Mouse (Mus musculus) forebrain, embryonic 13.5 days (tissue): ENCODE results near the gene Abcc12. TPM values are rescaled to one million over a fixed set of nuclear protein-coding genes. Genes with fewer than 3 reads are reported as not detected.
A peak's percentile ranks its signal among the peaks of the same experiment; 100 is the strongest.

Experiments used
- ATAC-seq: fragments of 200-750 bp; cut with Nextera tagmentation; 2 replicates; pipeline ENCODE4 v1.8.0; 2017
- H3K27ac ChIP-seq: fragments of 300-500 bp; sonication (generic); 2 replicates; pipeline ENCODE4 v1.5.1; 2015; ENCODE audit warnings: inconsistent platforms, mild to moderate bottlenecking, moderate library complexity
- H3K27me3 ChIP-seq: fragments of 300-500 bp; sonication (generic); 2 replicates; pipeline ENCODE4 v1.6.1; 2015; ENCODE audit warnings: mild to moderate bottlenecking, inconsistent platforms
- H3K36me3 ChIP-seq: fragments of 300-500 bp; sonication (generic); 2 replicates; pipeline ENCODE4 v1.6.1; 2015; ENCODE audit warnings: mild to moderate bottlenecking, inconsistent platforms; ENCODE audit not compliant: poor library complexity, severe bottlenecking
- H3K4me1 ChIP-seq: fragments of 300-500 bp; sonication (generic); 2 replicates; pipeline ENCODE4 v1.6.1; 2015; ENCODE audit warnings: inconsistent platforms
- H3K4me2 ChIP-seq: fragments of 300-500 bp; sonication (generic); 2 replicates; pipeline ENCODE4 v1.6.1; 2015; ENCODE audit warnings: inconsistent platforms, mild to moderate bottlenecking, moderate library complexity
- H3K4me3 ChIP-seq: fragments of 300-500 bp; sonication (generic); 2 replicates; pipeline ENCODE4 v1.5.1; 2015; ENCODE audit warnings: mild to moderate bottlenecking, inconsistent platforms
- H3K9ac ChIP-seq: fragments of 300-500 bp; sonication (generic); 2 replicates; pipeline ENCODE4 v1.6.1; 2015; ENCODE audit warnings: mild to moderate bottlenecking, inconsistent platforms
- H3K9me3 ChIP-seq: fragments of 300-500 bp; sonication (generic); replicated peaks from 2 replicates; pipeline ENCODE4 v1.6.1; 2016; ENCODE audit warnings: inconsistent platforms
- WGBS: fragments of 180-500 bp; shearing (Covaris S2); methylation state at CpG from one replicate; pipeline ENCODE4 v1.1.7; 2015; 5-methylcytosine and 5-hydroxymethylcytosine counted together
- polyA plus RNA-seq: library from polyadenylated mRNA; unstranded; fragments of >200 nt; fragmentation: Nextera tagmentation; extraction: Ambion mirVana; gene quantifications from 2 replicates; pipeline ENCODE4 v1.2.1, GENCODE M21; 2015

The Abcc12 gene
- polyA plus RNA-seq, 1 experiment from 2014 or later: 0.15 TPM

DNA sequence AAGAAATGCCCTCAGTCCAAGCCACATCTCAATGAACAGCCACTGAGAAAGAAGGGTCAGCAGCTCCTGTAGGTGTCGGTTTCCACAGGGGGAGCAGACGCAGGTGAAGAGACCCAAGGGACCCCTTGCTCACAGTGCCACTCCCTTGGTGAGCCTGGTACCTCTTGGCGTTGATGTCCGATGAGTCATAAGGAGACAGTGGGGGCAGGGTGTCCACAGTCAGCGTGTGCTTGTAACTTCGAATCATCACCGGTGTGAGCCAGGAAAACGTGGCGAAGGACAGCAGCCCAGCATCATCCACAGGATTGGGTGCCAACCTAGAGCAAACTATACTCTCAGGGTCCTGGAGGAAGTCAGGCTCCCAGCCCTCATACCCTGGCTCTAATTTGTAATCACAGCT lies 16.8 kb downstream of the Abcc12 start:
- WGBS: 84% methylated on average over 9 of the region's 9 CpGs
- Histone ChIP-seq H3K4me3 (no peak overlapping the region), H3K9ac (no peak overlapping the region)

DNA sequence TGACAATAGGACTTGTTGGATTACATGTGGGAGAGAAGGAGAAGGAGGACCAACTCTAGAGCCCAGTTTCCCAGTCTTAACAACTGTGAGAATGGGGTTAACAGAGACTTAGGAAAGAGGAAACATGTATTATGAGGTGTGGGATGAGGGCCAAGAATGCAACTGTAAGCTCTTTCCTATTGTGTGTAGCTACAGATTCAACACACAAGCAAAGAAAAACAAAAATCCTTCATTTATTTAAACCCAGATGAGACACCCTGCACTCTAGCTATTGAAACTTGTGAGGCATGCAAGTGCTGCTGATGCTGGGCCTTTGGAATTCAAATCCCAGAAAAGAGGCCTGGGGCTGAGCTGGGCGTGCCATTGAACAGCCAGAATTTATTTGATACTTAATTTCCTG lies 18.7 kb downstream of the Abcc12 start:
- Histone ChIP-seq H3K27ac (peak overlapping the region; percentile 11; the same call in 1 of the 2 replicates), H3K4me3 (no peak overlapping the region), H3K9me3 (no peaks in the 10 kb centered on the region), H3K27me3 (no peaks in the 10 kb centered on the region), H3K4me2 (no peak overlapping the region), H3K36me3 (no peaks in the 10 kb centered on the region), H3K9ac (no peak overlapping the region), H3K4me1 (peaks cover 16% of the 10 kb centered on the region)
- WGBS: 21% methylated on average over 1 of the region's 1 CpGs
- 0 out of 2 replicates have a peak, but pooled peaks have one; percentile 3 for ATAC-seq

More for the DNA sequence above, 16.8 kb downstream of the Abcc12 start:
- no peaks in the 10 kb centered on the region for H3K36me3 ChIP-seq
- H3K27ac ChIP-seq: no peak overlapping the region
- H3K9me3 ChIP-seq: no peaks in the 10 kb centered on the region
- H3K4me1 ChIP-seq: peaks cover 16% of the 10 kb centered on the region
- no peaks in the 10 kb centered on the region for H3K27me3 ChIP-seq
- ATAC-seq: no peak
- H3K4me2 ChIP-seq: no peak overlapping the region

- Histone ChIP-seq H3K36me3 (no peaks in the 10 kb centered on the region), H3K9me3 (no peaks in the 10 kb centered on the region), H3K4me1 (peaks cover 16% of the 10 kb centered on the region), H3K4me2 (no peak overlapping the region), H3K27me3 (no peaks in the 10 kb centered on the region), H3K4me3 (no peak overlapping the region), H3K27ac (no peak overlapping the region), H3K9ac (no peak overlapping the region)
- WGBS: 89% methylated on average over 10 of the region's 10 CpGs
- no peak for ATAC-seq
Measured at GRCm38 (mm10) chr8:86560688-86561065, 19.8 kb downstream of the Abcc12 start.

GRCm38 (mm10) chr8:86559947-86560687 lies 20.4 kb downstream of the Abcc12 start:
- ATAC-seq: no peak
- WGBS: 83% methylated on average over 15 of the region's 15 CpGs
- H3K9me3 ChIP-seq: no peaks in the 10 kb centered on the region

DNA sequence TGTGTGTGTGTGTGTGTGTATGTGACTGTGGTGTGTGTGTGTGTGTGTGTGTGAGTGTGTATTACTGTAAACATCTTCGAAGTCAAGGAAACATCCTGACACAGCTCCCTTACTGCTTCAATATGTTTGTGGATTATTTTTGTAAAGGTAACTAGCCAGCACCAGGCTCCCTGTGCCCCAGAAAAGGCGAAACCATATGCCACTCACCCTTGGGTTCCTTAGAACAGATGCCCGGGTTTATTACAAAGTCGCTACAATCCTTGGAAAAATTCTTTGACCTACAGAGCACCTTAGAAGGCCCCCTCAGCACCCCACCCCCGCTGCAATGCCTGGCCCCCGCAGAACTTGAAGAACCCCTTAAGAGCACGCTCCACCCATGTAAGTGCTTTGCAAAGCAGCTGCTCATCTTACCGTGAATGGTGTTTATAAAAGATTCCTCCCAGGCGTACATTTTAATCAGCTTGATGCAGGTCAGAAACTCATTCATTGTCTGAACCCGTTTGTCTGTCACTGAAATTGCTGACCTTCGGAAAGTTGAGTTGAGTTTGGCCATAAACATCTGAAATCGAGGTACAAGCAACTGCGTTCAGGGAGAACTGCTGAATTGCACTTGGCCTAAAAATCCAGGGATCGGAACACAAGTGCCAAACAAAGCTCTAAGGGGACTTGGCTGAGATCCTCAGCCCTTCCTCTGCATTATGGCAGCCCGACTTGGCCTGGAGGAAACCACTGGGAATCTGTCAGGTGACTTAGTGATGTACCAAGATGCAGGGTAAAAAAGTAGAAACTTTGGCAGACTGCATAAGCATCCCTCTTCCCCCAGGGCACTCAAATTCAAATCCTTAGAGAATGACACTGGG lies 23.1 kb downstream of the Abcc12 start:
- no peak for ATAC-seq
- peaks cover 14% of the 10 kb centered on the region for H3K4me1 ChIP-seq
- H3K27ac ChIP-seq: no peak overlapping the region
- no peaks in the 10 kb centered on the region for H3K36me3 ChIP-seq
- 75% methylated on average over 15 of the region's 15 CpGs for WGBS
- H3K9ac ChIP-seq: no peak overlapping the region
- no peaks in the 10 kb centered on the region for H3K9me3 ChIP-seq
- no peak overlapping the region for H3K4me2 ChIP-seq
- no peaks in the 10 kb centered on the region for H3K27me3 ChIP-seq
- no peak overlapping the region for H3K4me3 ChIP-seq

More at GRCm38 (mm10) chr8:86559947-86560687, 20.4 kb downstream of the Abcc12 start:
- Histone ChIP-seq H3K36me3 (no peaks in the 10 kb centered on the region), H3K27ac (no peak overlapping the region), H3K27me3 (no peaks in the 10 kb centered on the region), H3K9ac (no peak overlapping the region), H3K4me1 (peaks cover 16% of the 10 kb centered on the region), H3K4me2 (no peak overlapping the region), H3K4me3 (no peak overlapping the region)

DNA sequence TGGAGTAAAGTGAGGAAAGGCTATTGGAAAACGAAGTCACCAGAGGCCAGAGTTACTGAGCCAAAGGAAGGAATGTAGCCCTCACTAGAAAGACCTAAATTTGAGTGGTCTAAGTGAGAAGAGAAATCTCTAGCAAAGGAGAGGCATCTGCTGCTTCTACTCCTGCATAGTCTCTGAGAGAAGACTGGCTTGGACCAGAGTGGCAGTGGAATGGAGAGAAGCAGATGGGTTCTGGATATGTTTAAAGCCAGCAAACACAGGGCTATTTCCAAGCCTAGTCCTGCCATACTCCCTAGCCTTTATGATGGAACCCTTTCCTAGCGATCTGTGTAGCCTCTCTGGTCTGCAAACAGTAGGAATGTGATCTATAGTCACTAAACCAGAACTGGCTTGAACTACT lies 24.9 kb downstream of the Abcc12 start:
- Histone ChIP-seq H3K9me3 (no peaks in the 10 kb centered on the region), H3K4me3 (no peak overlapping the region), H3K4me1 (no peaks in the 10 kb centered on the region), H3K27ac (no peak overlapping the region), H3K27me3 (no peaks in the 10 kb centered on the region), H3K4me2 (no peak overlapping the region), H3K36me3 (no peaks in the 10 kb centered on the region), H3K9ac (no peak overlapping the region)
- WGBS: 83% methylated on average over 2 of the region's 2 CpGs
- no peak for ATAC-seq

- no peak overlapping the region for H3K4me2 ChIP-seq
- no peak overlapping the region for H3K9ac ChIP-seq
- WGBS: 89% methylated on average over 12 of the region's 12 CpGs
- no peaks in the 10 kb centered on the region for H3K27me3 ChIP-seq
- no peaks in the 10 kb centered on the region for H3K9me3 ChIP-seq
- H3K36me3 ChIP-seq: no peaks in the 10 kb centered on the region
- H3K4me3 ChIP-seq: no peak overlapping the region
- H3K4me1 ChIP-seq: no peaks in the 10 kb centered on the region
- ATAC-seq: no peak
- H3K27ac ChIP-seq: no peak overlapping the region
Measured at GRCm38 (mm10) chr8:86554220-86554891, 26.1 kb downstream of the Abcc12 start.

DNA sequence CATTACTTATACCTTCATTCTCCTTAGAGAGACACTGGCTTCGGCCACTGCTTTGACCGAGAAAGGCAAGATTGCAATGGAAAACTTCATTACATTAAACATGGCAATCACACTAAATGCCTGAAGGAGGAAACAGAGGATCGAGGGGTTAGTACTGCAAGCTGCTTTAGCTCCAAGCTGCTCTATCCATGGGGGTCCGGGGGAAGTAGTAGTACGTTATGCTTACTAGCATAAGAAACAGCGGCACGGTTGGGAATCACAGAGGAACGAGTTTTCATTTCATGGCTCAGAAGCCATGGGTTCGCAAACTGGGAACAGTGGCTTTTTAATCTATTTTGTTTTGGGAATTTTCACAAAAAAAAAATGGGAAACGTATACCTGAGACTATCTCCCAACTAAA lies 30.0 kb downstream of the Abcc12 start:
- no peak for ATAC-seq
- H3K27ac ChIP-seq: no peak overlapping the region
- no peaks in the 10 kb centered on the region for H3K4me1 ChIP-seq
- H3K27me3 ChIP-seq: no peaks in the 10 kb centered on the region
- no peaks in the 10 kb centered on the region for H3K36me3 ChIP-seq
- H3K4me3 ChIP-seq: no peak overlapping the region
- no peak overlapping the region for H3K9ac ChIP-seq
- WGBS: 91% methylated on average over 10 of the region's 10 CpGs
- no peaks in the 10 kb centered on the region for H3K9me3 ChIP-seq
- H3K4me2 ChIP-seq: no peak overlapping the region

DNA sequence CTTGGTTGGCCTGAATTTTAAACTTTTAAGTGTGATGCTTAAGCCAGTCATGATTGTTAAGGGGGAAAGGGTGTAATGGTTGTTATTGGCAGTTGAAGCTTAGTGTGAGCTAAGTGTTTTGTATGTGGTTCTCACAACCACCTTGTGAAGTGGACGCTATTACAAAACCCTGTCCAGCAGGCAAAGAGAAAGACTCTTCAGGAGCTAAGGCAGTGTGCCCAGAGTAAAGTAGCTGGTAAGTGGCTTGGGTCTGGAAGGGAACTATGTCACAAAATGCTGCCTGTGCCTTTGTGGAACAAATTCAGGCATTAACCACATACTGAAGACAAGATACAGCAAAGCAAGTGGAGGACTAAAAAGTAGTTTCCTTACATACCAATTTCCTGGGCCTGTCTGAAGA lies 34.5 kb downstream of the Abcc12 start:
- H3K9ac ChIP-seq: no peak overlapping the region
- no peak overlapping the region for H3K4me3 ChIP-seq
- no peaks in the 10 kb centered on the region for H3K9me3 ChIP-seq
- no peak overlapping the region for H3K4me2 ChIP-seq
- WGBS: 82% methylated on average over 1 of the region's 1 CpGs
- no peak for ATAC-seq
- H3K36me3 ChIP-seq: no peaks in the 10 kb centered on the region
- H3K4me1 ChIP-seq: no peaks in the 10 kb centered on the region
- no peaks in the 10 kb centered on the region for H3K27me3 ChIP-seq
- H3K27ac ChIP-seq: no peak overlapping the region

GRCm38 (mm10) chr8:86540906-86541305 lies 39.6 kb downstream of the Abcc12 start:
- ATAC-seq: no peak
- Histone ChIP-seq H3K36me3 (no peaks in the 10 kb centered on the region), H3K27me3 (no peaks in the 10 kb centered on the region), H3K4me3 (no peak overlapping the region), H3K4me2 (no peak overlapping the region), H3K9ac (no peak overlapping the region), H3K9me3 (no peaks in the 10 kb centered on the region), H3K4me1 (peaks cover 5% of the 10 kb centered on the region), H3K27ac (no peak overlapping the region)
- 92% methylated on average over 6 of the region's 6 CpGs for WGBS

- WGBS: 100% methylated on average over 2 of the region's 2 CpGs
- Histone ChIP-seq H3K4me1 (peaks cover 10% of the 10 kb centered on the region), H3K9ac (no peak overlapping the region), H3K4me2 (no peak overlapping the region), H3K4me3 (no peak overlapping the region), H3K36me3 (no peaks in the 10 kb centered on the region), H3K27ac (no peak overlapping the region), H3K9me3 (no peaks in the 10 kb centered on the region), H3K27me3 (no peaks in the 10 kb centered on the region)
- ATAC-seq: no peak
Measured at GRCm38 (mm10) chr8:86540376-86540775, 40.1 kb downstream of the Abcc12 start.

DNA sequence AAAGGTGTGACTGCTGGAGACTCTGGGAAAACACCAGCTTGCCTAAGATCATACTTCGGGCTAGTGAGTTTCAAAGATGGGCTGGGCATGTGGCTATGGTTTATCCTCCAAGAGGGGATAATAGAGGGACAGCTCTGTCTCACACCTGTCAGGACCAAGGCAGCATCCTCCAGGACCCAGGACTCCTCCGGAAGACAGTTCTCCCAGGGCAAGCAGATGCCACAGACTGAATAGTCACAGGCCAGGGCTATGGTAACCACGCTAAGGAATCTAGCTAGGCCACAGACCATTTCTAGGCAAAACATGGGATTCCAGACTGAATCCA lies 43.9 kb downstream of the Abcc12 start:
- H3K9ac ChIP-seq: no peak overlapping the region
- H3K36me3 ChIP-seq: no peaks in the 10 kb centered on the region
- H3K9me3 ChIP-seq: no peaks in the 10 kb centered on the region
- peaks cover 10% of the 10 kb centered on the region for H3K4me1 ChIP-seq
- H3K27me3 ChIP-seq: no peaks in the 10 kb centered on the region
- ATAC-seq: no peak; the same call in 1 of the 2 replicates
- 74% methylated on average over 3 of the region's 3 CpGs for WGBS
- no peak overlapping the region for H3K4me3 ChIP-seq
- no peak overlapping the region for H3K27ac ChIP-seq
- no peak overlapping the region for H3K4me2 ChIP-seq
